Mouse (Mus musculus) liver, embryonic 15.5 days (tissue): ENCODE results near the gene Ablim1. TPM values are rescaled to one million over a fixed set of nuclear protein-coding genes. Genes with fewer than 3 reads are reported as not detected.
"Not testable (repeated sequence)": the region's sequence is repeated elsewhere in the genome, so short reads cannot be mapped to it uniquely, and the experiment has no call there.

Experiments
- ATAC-seq: fragments of 200-750 bp; cut with Nextera tagmentation; 2 replicates; pipeline ENCODE4 v1.8.0; 2017; ENCODE audit warnings: moderate number of reproducible peaks, mild to moderate bottlenecking, moderate library complexity; ENCODE audit not compliant: insufficient read depth
- H3K27ac ChIP-seq: fragments of 300-500 bp; sonication (generic); replicated peaks from 2 replicates; pipeline ENCODE4 v1.5.1; 2015; ENCODE audit warnings: mild to moderate bottlenecking, inconsistent platforms
- H3K27me3 ChIP-seq: fragments of 300-500 bp; sonication (generic); 2 replicates; pipeline ENCODE4 v1.6.1; 2015; ENCODE audit warnings: mild to moderate bottlenecking, inconsistent platforms
- H3K36me3 ChIP-seq: fragments of 300-500 bp; sonication (generic); replicated peaks from 2 replicates; pipeline ENCODE4 v1.6.1; 2015; ENCODE audit warnings: moderate library complexity, mild to moderate bottlenecking, inconsistent platforms
- H3K4me1 ChIP-seq: fragments of 300-500 bp; sonication (generic); replicated peaks from 2 replicates; pipeline ENCODE4 v1.6.1; 2015; ENCODE audit warnings: inconsistent platforms
- H3K4me2 ChIP-seq: fragments of 300-500 bp; sonication (generic); 2 replicates; pipeline ENCODE4 v1.6.1; 2015; ENCODE audit warnings: moderate library complexity, mild to moderate bottlenecking, inconsistent platforms
- H3K4me3 ChIP-seq: fragments of 300-500 bp; sonication (generic); replicated peaks from 2 replicates; pipeline ENCODE4 v1.5.1; 2015; ENCODE audit warnings: mild to moderate bottlenecking, inconsistent platforms
- H3K9ac ChIP-seq: fragments of 300-500 bp; sonication (generic); 2 replicates; pipeline ENCODE4 v1.6.1; 2015; ENCODE audit warnings: moderate library complexity, mild to moderate bottlenecking, inconsistent platforms
- H3K9me3 ChIP-seq: fragments of 300-500 bp; sonication (generic); replicated peaks from 2 replicates; pipeline ENCODE4 v1.6.1; 2016; ENCODE audit warnings: inconsistent platforms
- WGBS: fragments of 180-500 bp; shearing (Covaris S2); methylation state at CpG from one replicate; pipeline ENCODE4 v1.1.7; 2015; ENCODE audit warnings: mixed read lengths; ENCODE audit not compliant: insufficient replicate concordance; 5-methylcytosine and 5-hydroxymethylcytosine counted together
- polyA plus RNA-seq: library from polyadenylated mRNA; unstranded; fragments of >200 nt; fragmentation: Nextera tagmentation; extraction: Ambion mirVana; gene quantifications from 2 replicates; pipeline ENCODE4 v1.2.1, GENCODE M21; 2015

The Ablim1 gene
- polyA plus RNA-seq, 1 experiment from 2014 or later, result 9.5 TPM

DNA sequence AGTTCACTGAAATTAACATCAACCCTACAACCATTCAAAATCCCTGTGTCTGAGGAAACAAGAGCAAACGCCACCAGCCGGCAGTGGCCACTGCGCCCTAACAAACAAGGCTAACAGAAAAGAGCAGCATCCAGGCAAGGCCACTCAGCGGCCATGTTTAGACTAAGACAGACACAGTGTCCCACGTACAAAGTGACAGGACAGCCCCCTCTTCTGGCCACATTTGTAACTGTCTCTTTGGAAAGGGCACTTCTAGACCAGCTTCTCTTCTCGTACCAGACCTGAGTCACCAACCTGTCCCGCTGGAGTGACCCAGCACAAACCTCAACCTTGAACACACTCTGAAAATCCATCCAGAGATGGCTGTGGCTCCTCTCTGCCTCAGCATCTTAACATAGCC lies 178.5 kb downstream of the Ablim1 start:
- no peak overlapping the region for H3K4me2 ChIP-seq
- no peaks in the 10 kb centered on the region for H3K36me3 ChIP-seq
- no peaks in the 10 kb centered on the region for H3K4me1 ChIP-seq
- no peaks in the 10 kb centered on the region for H3K9me3 ChIP-seq
- H3K9ac ChIP-seq, result no peak overlapping the region
- no peaks in the 10 kb centered on the region for H3K27me3 ChIP-seq
- WGBS, result 44% methylated on average over 7 of the region's 7 CpGs
- no peak overlapping the region for H3K4me3 ChIP-seq
- ATAC-seq, result no peak
- no peak overlapping the region for H3K27ac ChIP-seq

DNA sequence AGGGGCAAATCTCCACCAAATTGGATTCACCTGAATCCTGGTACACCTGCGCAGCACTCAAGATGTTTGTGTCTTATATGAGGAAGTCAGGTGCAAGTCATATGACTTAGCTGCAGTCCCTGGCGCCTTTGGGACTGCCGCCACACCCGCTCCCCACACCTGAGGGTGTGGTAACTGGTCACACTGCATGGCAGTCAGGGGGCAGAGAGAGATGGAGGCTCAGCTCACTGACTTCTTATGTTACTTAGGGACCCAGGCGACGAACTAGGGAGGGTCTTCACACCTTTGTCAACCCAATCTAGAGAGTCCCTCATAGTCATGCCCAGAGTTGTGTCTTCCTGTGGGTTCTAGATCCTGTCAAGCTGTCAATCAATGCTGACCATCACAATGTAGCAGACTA lies 179.1 kb downstream of the Ablim1 start:
- not testable (repeated sequence) for H3K4me1 ChIP-seq, H3K27me3 ChIP-seq, H3K27ac ChIP-seq, H3K4me3 ChIP-seq, ATAC-seq, H3K9me3 ChIP-seq, H3K36me3 ChIP-seq, H3K9ac ChIP-seq, H3K4me2 ChIP-seq
- WGBS, result 60% methylated on average over 6 of the region's 6 CpGs

DNA sequence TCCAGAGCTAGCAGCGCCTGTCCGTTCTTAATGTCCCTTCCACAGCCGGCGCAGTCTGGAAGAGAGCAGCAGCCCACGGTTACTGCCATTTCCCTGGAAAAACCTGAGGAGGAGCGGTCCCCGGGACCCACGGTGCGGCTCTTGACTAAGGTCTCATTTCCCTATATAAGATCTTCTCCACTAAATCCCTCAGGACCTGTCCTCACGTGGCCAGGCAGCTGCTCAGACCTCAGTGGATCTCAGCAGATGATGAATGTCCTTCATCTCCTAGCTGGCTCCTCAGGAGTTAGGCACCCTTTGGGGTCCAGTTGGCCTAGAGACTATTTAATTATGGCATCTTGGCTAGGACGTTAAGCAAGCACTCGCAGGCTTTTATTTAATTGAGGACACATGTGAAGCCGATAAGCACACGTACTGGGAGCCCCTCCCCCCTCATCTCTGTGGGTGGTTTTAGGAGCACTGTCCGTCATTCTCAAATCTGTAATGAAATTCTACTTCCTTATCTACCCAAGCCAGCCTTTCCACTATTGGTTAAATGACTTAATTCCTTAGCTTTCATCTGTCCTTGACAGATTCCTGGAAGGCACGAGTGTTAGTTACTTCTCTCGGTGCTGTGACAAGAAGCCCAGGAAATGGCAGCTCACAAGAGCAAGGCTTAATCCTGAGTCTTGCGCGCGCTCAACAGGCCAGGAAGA lies 179.9 kb downstream of the Ablim1 start:
- Histone ChIP-seq H3K4me3 (no peak overlapping the region), H3K4me1 (no peaks in the 10 kb centered on the region), H3K36me3 (no peaks in the 10 kb centered on the region), H3K9me3 (no peaks in the 10 kb centered on the region), H3K27ac (no peak overlapping the region), H3K4me2 (no peak overlapping the region), H3K9ac (no peak overlapping the region), H3K27me3 (no peaks in the 10 kb centered on the region)
- ATAC-seq, result no peak
- WGBS, result 50% methylated on average over 20 of the region's 20 CpGs

DNA sequence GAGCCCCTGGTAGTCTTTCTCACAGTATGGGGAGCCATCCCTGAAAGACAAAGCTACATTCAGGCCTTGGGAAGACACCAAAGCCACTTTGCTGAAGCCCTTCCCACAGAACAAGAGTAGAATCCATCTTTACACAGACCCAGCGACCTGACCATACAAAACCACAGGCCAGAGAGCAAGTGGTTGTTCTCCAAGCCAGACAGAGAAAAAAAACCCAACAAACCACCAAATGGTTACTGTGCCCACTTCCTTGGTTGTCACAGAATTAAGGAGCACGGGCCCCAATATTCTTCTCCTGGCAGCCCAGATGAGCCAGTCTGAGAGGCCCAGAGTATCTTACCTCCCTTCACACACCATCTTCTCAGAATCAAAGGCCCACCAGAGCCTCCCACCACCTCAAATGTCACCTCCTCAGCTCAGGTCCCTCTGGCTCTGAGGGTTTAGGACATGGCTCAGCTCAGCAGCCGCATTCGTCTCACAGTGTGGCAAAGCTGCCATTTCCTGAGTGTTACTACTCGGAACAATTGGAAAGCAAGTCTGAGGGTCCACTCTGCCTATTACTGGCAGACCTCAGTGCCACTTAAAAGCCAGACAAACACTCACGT lies 181.7 kb downstream of the Ablim1 start:
- ATAC-seq, result no peak
- Histone ChIP-seq H3K9me3 (no peaks in the 10 kb centered on the region), H3K4me1 (no peaks in the 10 kb centered on the region), H3K4me3 (no peak overlapping the region), H3K4me2 (no peak overlapping the region), H3K27me3 (no peaks in the 10 kb centered on the region), H3K27ac (no peak overlapping the region), H3K9ac (no peak overlapping the region), H3K36me3 (no peaks in the 10 kb centered on the region)
- 53% methylated on average over 6 of the region's 6 CpGs for WGBS

DNA sequence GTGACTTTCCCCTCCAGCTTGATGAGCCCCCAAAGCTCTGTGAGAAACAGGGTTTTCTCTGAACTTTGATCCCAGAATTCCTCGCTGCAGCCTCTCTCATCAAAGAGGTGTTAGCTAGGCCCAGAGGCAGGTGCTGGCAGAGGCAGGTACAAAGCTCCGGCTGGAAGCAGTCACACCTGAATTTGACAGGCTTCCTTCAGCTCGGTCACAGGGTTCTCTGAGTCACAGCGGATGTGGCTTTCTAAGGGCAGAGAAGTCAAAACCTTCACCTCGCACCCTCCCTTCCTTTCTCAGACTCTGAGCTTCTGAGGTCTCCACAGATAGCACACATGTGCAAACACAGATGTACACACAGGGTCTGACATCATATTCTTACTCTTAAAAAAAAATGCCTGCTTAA lies 182.4 kb downstream of the Ablim1 start:
- no peak for ATAC-seq
- 34% methylated on average over 5 of the region's 5 CpGs for WGBS
- Histone ChIP-seq H3K4me3 (no peak overlapping the region), H3K9ac (no peak overlapping the region), H3K36me3 (no peaks in the 10 kb centered on the region), H3K4me2 (no peak overlapping the region), H3K27me3 (no peaks in the 10 kb centered on the region), H3K9me3 (no peaks in the 10 kb centered on the region), H3K4me1 (no peaks in the 10 kb centered on the region), H3K27ac (no peak overlapping the region)

DNA sequence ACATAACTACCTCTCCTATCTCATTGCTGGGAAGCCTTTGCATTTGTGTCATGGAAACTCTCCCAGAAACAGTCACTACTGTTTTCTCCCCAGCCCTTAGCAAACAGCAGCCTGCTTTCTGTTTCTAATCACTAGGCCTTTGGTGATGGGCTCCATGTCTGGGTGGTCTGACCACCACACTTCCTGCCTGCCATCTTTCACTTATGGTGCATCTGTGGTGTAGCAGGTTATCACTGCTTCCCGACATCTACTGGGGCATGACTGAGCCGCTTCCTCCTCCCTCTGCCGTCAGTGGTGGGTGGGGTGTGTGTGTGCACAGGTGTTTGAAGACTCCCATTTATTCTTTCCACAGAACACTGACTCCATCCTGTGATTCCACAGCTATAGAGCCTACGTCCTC lies 183.4 kb downstream of the Ablim1 start:
- WGBS, result 18% methylated on average over 4 of the region's 4 CpGs
- no peaks in the 10 kb centered on the region for H3K36me3 ChIP-seq
- no peaks in the 10 kb centered on the region for H3K9me3 ChIP-seq
- H3K27me3 ChIP-seq, result no peaks in the 10 kb centered on the region
- no peak overlapping the region for H3K9ac ChIP-seq
- no peak overlapping the region for H3K27ac ChIP-seq
- H3K4me2 ChIP-seq, result no peak overlapping the region
- no peak for ATAC-seq
- no peaks in the 10 kb centered on the region for H3K4me1 ChIP-seq
- H3K4me3 ChIP-seq, result no peak overlapping the region

DNA sequence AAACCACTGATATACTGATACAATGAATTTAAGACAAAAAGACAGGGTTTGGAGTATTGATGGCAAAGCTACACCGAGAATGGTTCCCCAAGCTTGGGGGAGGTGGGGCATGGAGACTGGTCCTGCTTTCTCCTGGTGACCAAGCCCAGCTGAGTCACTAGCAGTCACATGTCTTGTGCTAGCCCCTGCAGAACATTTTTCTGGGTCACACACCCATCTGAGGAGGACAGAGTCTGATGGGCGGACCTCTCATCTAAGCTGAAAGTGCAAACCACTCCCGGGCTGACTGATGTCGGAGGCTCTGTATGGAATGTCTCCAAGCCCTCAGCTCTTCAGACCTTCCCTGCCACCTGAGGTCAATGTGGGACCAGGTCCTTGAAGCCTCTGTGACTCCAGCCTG lies 184.1 kb downstream of the Ablim1 start:
- no peak for ATAC-seq
- H3K36me3 ChIP-seq, result no peaks in the 10 kb centered on the region
- H3K27me3 ChIP-seq, result no peaks in the 10 kb centered on the region
- no peak overlapping the region for H3K27ac ChIP-seq
- no peak overlapping the region for H3K4me3 ChIP-seq
- H3K4me1 ChIP-seq, result no peaks in the 10 kb centered on the region
- no peak overlapping the region for H3K4me2 ChIP-seq
- 64% methylated on average over 4 of the region's 4 CpGs for WGBS
- H3K9ac ChIP-seq, result no peak overlapping the region
- no peaks in the 10 kb centered on the region for H3K9me3 ChIP-seq

DNA sequence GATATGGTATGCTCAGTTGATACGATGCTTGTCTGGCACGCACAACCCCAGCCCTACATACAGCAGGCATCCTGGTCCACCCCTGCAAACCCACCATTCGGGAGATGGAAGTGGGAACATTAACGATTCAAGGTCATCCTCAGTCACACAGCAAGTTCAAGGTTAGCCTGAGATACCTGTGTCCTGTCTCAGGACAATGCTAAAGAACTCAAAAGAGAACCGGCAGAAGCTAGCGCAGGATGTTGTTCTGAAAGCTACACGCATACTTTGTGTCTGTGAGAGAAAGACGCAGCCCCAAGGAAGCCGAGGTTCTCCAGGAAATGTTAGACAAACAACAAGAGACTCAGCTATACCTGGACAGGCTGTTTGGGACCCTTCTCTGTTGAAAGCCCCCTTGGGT lies 185.0 kb downstream of the Ablim1 start:
- H3K27ac ChIP-seq, result no peak overlapping the region
- H3K9me3 ChIP-seq, result no peaks in the 10 kb centered on the region
- H3K4me2 ChIP-seq, result no peak overlapping the region
- WGBS, result 80% methylated on average over 9 of the region's 9 CpGs
- ATAC-seq, result no peak
- H3K27me3 ChIP-seq, result no peaks in the 10 kb centered on the region
- H3K4me1 ChIP-seq, result no peaks in the 10 kb centered on the region
- H3K4me3 ChIP-seq, result no peak overlapping the region
- no peak overlapping the region for H3K9ac ChIP-seq
- H3K36me3 ChIP-seq, result no peaks in the 10 kb centered on the region

DNA sequence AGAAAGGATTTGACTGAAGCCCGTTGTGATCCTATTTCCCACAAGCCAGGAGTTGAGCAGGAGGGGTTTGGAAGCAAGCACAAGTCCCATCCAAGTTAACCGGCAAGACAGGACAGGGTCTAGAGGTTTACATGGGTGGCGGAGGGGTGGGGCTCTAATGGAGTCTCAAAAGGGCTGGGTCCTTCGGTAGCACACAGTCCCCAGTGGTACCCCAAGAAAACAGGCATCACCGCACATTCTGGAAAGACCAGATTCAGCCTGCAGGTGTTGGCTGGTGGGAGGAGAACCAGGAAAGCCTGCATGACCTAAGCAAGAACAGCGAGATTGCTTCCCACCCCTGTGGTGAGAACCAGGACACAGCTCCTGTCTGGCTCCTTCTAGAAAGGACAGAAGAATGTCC lies 186.7 kb downstream of the Ablim1 start:
- WGBS, result 77% methylated on average over 6 of the region's 6 CpGs
- ATAC-seq, result no peak
- Histone ChIP-seq H3K4me3 (no peak overlapping the region), H3K4me1 (0 out of 2 replicates have a peak, but pooled peaks cover 5% of the 10 kb centered on the region), H3K36me3 (no peaks in the 10 kb centered on the region), H3K9ac (no peak overlapping the region), H3K4me2 (no peak overlapping the region), H3K27me3 (no peaks in the 10 kb centered on the region), H3K9me3 (no peaks in the 10 kb centered on the region), H3K27ac (no peak overlapping the region)

DNA sequence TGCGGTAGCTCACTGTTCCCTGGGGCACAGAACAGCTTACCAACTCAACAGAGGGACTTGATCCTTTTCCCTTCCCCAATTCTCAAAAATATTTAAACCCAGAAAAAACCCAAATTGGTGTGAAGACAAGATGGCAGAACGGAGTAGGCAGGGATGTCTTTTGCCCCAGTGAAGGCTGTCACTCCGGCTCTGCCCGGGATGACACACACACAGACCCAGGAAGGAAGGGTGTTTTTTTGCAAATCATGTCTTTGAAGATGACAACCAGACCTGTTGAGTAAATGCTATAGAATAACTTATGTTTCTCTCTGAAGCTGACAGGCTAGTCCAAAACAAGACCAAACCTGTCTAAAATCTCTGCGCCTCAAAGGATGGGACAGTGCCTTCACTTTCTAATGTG lies 187.2 kb downstream of the Ablim1 start:
- H3K4me2 ChIP-seq, result no peak overlapping the region
- no peak overlapping the region for H3K9ac ChIP-seq
- no peak overlapping the region for H3K27ac ChIP-seq
- H3K36me3 ChIP-seq, result no peaks in the 10 kb centered on the region
- no peak for ATAC-seq
- H3K4me3 ChIP-seq, result no peak overlapping the region
- no peaks in the 10 kb centered on the region for H3K9me3 ChIP-seq
- 0 out of 2 replicates have a peak, but pooled peaks cover 5% of the 10 kb centered on the region for H3K4me1 ChIP-seq
- 73% methylated on average over 5 of the region's 5 CpGs for WGBS
- H3K27me3 ChIP-seq, result no peaks in the 10 kb centered on the region

DNA sequence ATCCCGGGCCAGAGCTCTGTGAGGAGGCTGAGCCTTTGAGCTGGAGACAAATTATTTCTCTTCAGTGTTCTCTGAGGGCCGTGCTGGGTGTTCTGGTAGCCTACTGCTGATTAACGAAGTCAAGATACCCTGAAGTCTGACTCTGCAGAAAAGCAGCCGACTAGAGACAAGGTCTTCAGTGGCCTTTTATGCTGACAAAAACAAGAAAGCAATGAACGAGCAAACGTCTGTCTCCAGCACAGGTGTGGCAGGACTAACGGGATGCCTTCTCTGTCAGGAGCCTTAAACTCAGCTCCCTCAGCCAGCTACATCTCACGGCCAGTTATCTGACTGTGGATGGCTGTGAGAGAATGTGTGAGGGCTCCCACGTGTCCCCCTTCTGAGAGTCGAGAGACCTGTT lies 187.8 kb downstream of the Ablim1 start:
- no peaks in the 10 kb centered on the region for H3K9me3 ChIP-seq
- no peak overlapping the region for H3K9ac ChIP-seq
- no peak overlapping the region for H3K27ac ChIP-seq
- no peak overlapping the region for H3K4me2 ChIP-seq
- H3K4me3 ChIP-seq, result no peak overlapping the region
- 0 out of 2 replicates have a peak, but pooled peaks cover 5% of the 10 kb centered on the region for H3K4me1 ChIP-seq
- WGBS, result 57% methylated on average over 10 of the region's 10 CpGs
- no peaks in the 10 kb centered on the region for H3K27me3 ChIP-seq
- H3K36me3 ChIP-seq, result no peaks in the 10 kb centered on the region
- ATAC-seq, result no peak

DNA sequence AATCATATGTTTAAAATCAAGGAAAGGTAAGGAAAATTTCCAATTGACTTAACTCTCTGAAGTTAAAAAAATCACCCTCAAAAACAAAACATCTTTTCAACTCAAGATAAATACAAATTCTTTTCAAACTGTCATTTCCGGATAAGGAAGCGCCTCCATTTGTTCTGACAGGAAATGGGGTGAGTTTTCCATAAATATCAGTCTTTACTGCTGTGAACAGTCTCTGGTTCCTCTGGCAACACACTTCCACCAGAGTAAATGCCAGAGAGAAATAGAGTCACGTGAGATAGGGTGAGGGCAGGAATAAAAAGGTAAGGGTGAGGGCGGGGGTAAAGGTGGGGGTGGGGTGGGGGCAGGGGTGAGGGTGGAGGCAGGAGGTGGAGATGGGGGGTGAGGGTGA lies 189.8 kb downstream of the Ablim1 start:
- no peaks in the 10 kb centered on the region for H3K36me3 ChIP-seq
- ATAC-seq, result no peak

More for the DNA sequence above, 189.8 kb downstream of the Ablim1 start:
- Histone ChIP-seq H3K27me3 (no peaks in the 10 kb centered on the region), H3K4me3 (no peak overlapping the region), H3K9me3 (no peaks in the 10 kb centered on the region), H3K4me1 (0 out of 2 replicates have a peak, but pooled peaks cover 5% of the 10 kb centered on the region), H3K9ac (no peak overlapping the region), H3K27ac (no peak overlapping the region), H3K4me2 (no peak overlapping the region)
- 43% methylated on average over 4 of the region's 4 CpGs for WGBS
